13 mouse cellular contexts compared by ENCODE assay signal in genomic region chr7:96775080-96775486, GRCm38 (mm10).
DNase-seq lines count a peak whose midpoint lies in the region; ATAC-seq and TF ChIP-seq lines count a peak whose summit lies in the region.
"Had no signal": no experiment of that assay in that cellular context is flagged by ENCODE, and none has a peak within 500 bp of the region (broad histone marks: within the 10 kb centered on the region; RNA-seq: fewer than 3 reads in every experiment).

No protein-coding gene starts in this region.

- H3K9ac ChIP-seq in forebrain, embryonic 12.5 days: no peak overlapping the region; the same call in 1 of the 2 replicates
- no peak overlapping the region for H3K9ac ChIP-seq in forebrain, embryonic 13.5 days
- H3K9ac ChIP-seq in kidney, postnatal 0 days (ENCODE audit: low read depth, low read length): no peak overlapping the region
- no peak overlapping the region for H3K9ac ChIP-seq in limb, embryonic 11.5 days (ENCODE audit: low read length)
- H3K9ac ChIP-seq: liver, embryonic 14.5 days had no signal

- WGBS in forebrain, embryonic 12.5 days: 34% methylated on average over 6 of the region's 6 CpGs
- WGBS in forebrain, embryonic 13.5 days: 41% methylated on average over 6 of the region's 6 CpGs
- WGBS in kidney, postnatal 0 days: 5% methylated on average over 6 of the region's 6 CpGs
- 55% methylated on average over 6 of the region's 6 CpGs for WGBS in embryonic facial prominence, embryonic 10.5 days
- 14% methylated on average over 6 of the region's 6 CpGs for whole genome bisulfite sequencing in limb, embryonic 11.5 days

- no peaks in the 10 kb centered on the region for H3K27me3 ChIP-seq in forebrain, embryonic 12.5 days
- no peaks in the 10 kb centered on the region for H3K27me3 ChIP-seq in forebrain, embryonic 13.5 days
- H3K27me3 ChIP-seq in kidney, postnatal 0 days (ENCODE audit: insufficient read depth, low read length): no peaks in the 10 kb centered on the region
- no peaks in the 10 kb centered on the region for H3K27me3 ChIP-seq in embryonic facial prominence, embryonic 10.5 days (replicated peaks; ENCODE audit: low read depth, poor library complexity, severe bottlenecking)
- H3K27me3 ChIP-seq in limb, embryonic 11.5 days (ENCODE audit: control insufficient read depth, insufficient read depth, low read length): no peaks in the 10 kb centered on the region

- no peaks in the 10 kb centered on the region for H3K9me3 ChIP-seq in forebrain, embryonic 12.5 days
- no peaks in the 10 kb centered on the region for H3K9me3 ChIP-seq in forebrain, embryonic 13.5 days (replicated peaks)
- no peaks in the 10 kb centered on the region for H3K9me3 ChIP-seq in kidney, postnatal 0 days (replicated peaks; ENCODE audit: low read length)
- 0 out of 2 replicates have a peak, but pooled peaks cover 5% of the 10 kb centered on the region for H3K9me3 ChIP-seq in embryonic facial prominence, embryonic 10.5 days
- no peaks in the 10 kb centered on the region for H3K9me3 ChIP-seq in limb, embryonic 11.5 days (ENCODE audit: control insufficient read depth, low read length)

- peak; percentile 93 for DNase-seq in kidney, postnatal 0 days (ENCODE audit: low spot score)
- no peak for DNase-seq in kidney, adult 8-10 months
- no peak for DNase-seq in embryonic facial prominence, embryonic 10.5 days (ENCODE audit: low spot score)
- peak; percentile 53 for DNase-seq in limb, embryonic 11.5 days (ENCODE audit: low spot score)
- no peak for DNase-seq in cerebellum, adult 18-20 months
- DNase-seq: adrenal gland, postnatal 36 days; cerebellum, adult 11 months; thymus, postnatal 36 days had no signal

- TF ChIP-seq CTCF in kidney, postnatal 0 days (IDR thresholded peaks at IDR 0.05; ENCODE audit: low read depth): peak; percentile 18; the same call in 1 of the 2 replicates

- ATAC-seq in forebrain, embryonic 12.5 days (ENCODE audit: low FRiP score): no peak
- no peak for ATAC-seq in forebrain, embryonic 13.5 days
- peak; percentile 55 for ATAC-seq in kidney, postnatal 0 days (replicated peaks; ENCODE audit: low FRiP score, low read depth)
- ATAC-seq in limb, embryonic 11.5 days (ENCODE audit: insufficient number of reproducible peaks, low FRiP score, low TSS enrichment, low read depth): peak; percentile 66
- ATAC-seq in megakaryocyte-erythroid progenitor cell, adult 5-6 weeks (replicated peaks; ENCODE audit: low FRiP score, low TSS enrichment, poor library complexity, severe bottlenecking): no peak

- H3K27ac ChIP-seq in forebrain, embryonic 12.5 days: peak overlapping the region; percentile 15; the same call in 1 of the 2 replicates
- H3K27ac ChIP-seq in forebrain, embryonic 13.5 days: no peak overlapping the region; the same call in 1 of the 2 replicates
- H3K27ac ChIP-seq in kidney, postnatal 0 days: peak overlapping the region; percentile 55
- H3K27ac ChIP-seq in embryonic facial prominence, embryonic 10.5 days (replicated peaks): peak overlapping the region; percentile 76
- H3K27ac ChIP-seq in limb, embryonic 11.5 days (replicated peaks; ENCODE audit: low read depth, low read length): peak overlapping the region; percentile 53
- H3K27ac ChIP-seq: liver, embryonic 14.5 days had no signal

- peaks cover 16% of the 10 kb centered on the region for H3K36me3 ChIP-seq in forebrain, embryonic 12.5 days (replicated peaks)
- peaks cover 40% of the 10 kb centered on the region for H3K36me3 ChIP-seq in forebrain, embryonic 13.5 days (ENCODE audit: poor library complexity, severe bottlenecking)
- H3K36me3 ChIP-seq in kidney, postnatal 0 days (ENCODE audit: insufficient read depth, low read length): no peaks in the 10 kb centered on the region
- H3K36me3 ChIP-seq in embryonic facial prominence, embryonic 10.5 days (replicated peaks): peaks cover 69% of the 10 kb centered on the region
- H3K36me3 ChIP-seq in limb, embryonic 11.5 days (ENCODE audit: control insufficient read depth, insufficient read depth, low read length): peaks cover 3% of the 10 kb centered on the region; the same call in 1 of the 2 replicates

- H3K4me3 ChIP-seq in forebrain, embryonic 12.5 days (replicated peaks): no peak overlapping the region
- H3K4me3 ChIP-seq in forebrain, embryonic 13.5 days: no peak overlapping the region
- no peak overlapping the region for H3K4me3 ChIP-seq in kidney, postnatal 0 days (replicated peaks; ENCODE audit: low read depth, low read length)
- no peak overlapping the region for H3K4me3 ChIP-seq in embryonic facial prominence, embryonic 10.5 days
- H3K4me3 ChIP-seq in limb, embryonic 11.5 days (ENCODE audit: low read depth, low read length): no peak overlapping the region

- H3K4me2 ChIP-seq in forebrain, embryonic 12.5 days: no peak overlapping the region
- no peak overlapping the region for H3K4me2 ChIP-seq in forebrain, embryonic 13.5 days
- H3K4me2 ChIP-seq in kidney, postnatal 0 days (ENCODE audit: low read length): 0 out of 2 replicates have a peak overlapping the region, but pooled peaks have one; percentile 11
- H3K4me2 ChIP-seq in limb, embryonic 11.5 days (ENCODE audit: low read depth, severe bottlenecking): no peak overlapping the region
- H3K4me2 ChIP-seq: midbrain, embryonic 11.5 days had no signal

- H3K4me1 ChIP-seq in forebrain, embryonic 12.5 days: peaks cover 23% of the 10 kb centered on the region; the same call in 1 of the 2 replicates
- peaks cover 24% of the 10 kb centered on the region for H3K4me1 ChIP-seq in forebrain, embryonic 13.5 days
- peaks cover 7% of the 10 kb centered on the region for H3K4me1 ChIP-seq in kidney, postnatal 0 days (replicated peaks; ENCODE audit: insufficient read depth, low read length)
- peaks cover 37% of the 10 kb centered on the region for H3K4me1 ChIP-seq in embryonic facial prominence, embryonic 10.5 days
- peaks cover 32% of the 10 kb centered on the region for H3K4me1 ChIP-seq in limb, embryonic 11.5 days (ENCODE audit: control insufficient read depth, insufficient read depth, low read length)

Comparison
In these comparisons a context has a peak if more than half of its experiments do, and no peak if none do; other contexts are left out.
1. DNase-seq: peak in kidney, postnatal 0 days (single experiment) and limb, embryonic 11.5 days (single experiment); none in kidney, adult 8-10 months (0 of 2), embryonic facial prominence, embryonic 10.5 days (single experiment) and cerebellum, adult 18-20 months (0 of 2).
2. ATAC-seq: peak in kidney, postnatal 0 days (single experiment) and limb, embryonic 11.5 days (single experiment); none in forebrain, embryonic 12.5 days (single experiment), forebrain, embryonic 13.5 days (single experiment) and megakaryocyte-erythroid progenitor cell, adult 5-6 weeks (single experiment).